Mouse (Mus musculus) small intestine, adult 2 months (tissue): ENCODE data around the gene Slc35e2.
A peak's percentile ranks its signal among the peaks of the same experiment; 100 is the strongest.

ENCODE experiments used
- CTCF ChIP-seq: fragments of 200-500 bp; IDR thresholded peaks from 2 replicates; pipeline ENCODE4 v1.5.1; 2012; ENCODE audit warnings: low read depth, mild to moderate bottlenecking, control low read depth, inconsistent platforms, low read length, moderate library complexity, mixed read lengths; ENCODE audit not compliant: insufficient replicate concordance, insufficient read length; ENCODE audit errors: extremely low read depth
- POLR2A ChIP-seq: fragments of 200-500 bp; IDR thresholded peaks from 2 replicates; pipeline ENCODE4 v1.6.1; 2012; ENCODE audit warnings: low read depth, mild to moderate bottlenecking, control low read depth, inconsistent platforms, low read length, moderate library complexity

GRCm38 (mm10) chr4:155668689-155669597 lies 67.7 kb downstream of the Slc35e2 start, which contains the start of gene Mib2:
- TF ChIP-seq CTCF (no peak), POLR2A (peak; percentile 53; the same call in 1 of the 2 replicates)
